Comparison of ENCODE assay signal across 8 mouse cellular contexts in the genomic region with DNA sequence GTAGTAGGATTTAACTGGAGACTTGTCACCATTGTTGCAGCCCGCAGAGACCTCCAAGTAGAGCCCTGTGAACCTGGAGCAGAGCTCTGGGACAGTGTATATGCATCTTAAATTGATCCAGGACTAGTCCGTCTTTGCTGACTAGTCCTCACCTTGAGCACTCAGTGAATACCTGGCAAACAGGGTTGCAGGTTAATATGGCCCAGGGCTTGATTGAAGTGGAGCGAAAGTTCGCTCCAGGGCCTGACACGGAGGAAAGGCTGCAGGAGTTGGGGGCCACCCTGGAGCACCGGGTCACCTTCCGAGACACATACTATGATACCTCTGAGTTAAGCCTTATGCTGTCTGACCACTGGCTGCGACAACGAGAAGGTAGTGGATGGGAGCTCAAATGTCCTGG. TPM values are rescaled to one million over a fixed set of nuclear protein-coding genes. Genes with fewer than 3 reads are reported as not detected.
DNase-seq lines count a peak whose midpoint lies in the region; ATAC-seq and TF ChIP-seq lines count a peak whose summit lies in the region.

No protein-coding gene starts in this region.

- 60% methylated on average over 9 of the region's 9 CpGs for WGBS in thymus, adult 2 months
- 56% methylated on average over 9 of the region's 9 CpGs for WGBS in liver, embryonic 13.5 days (ENCODE audit: insufficient replicate concordance)

- peak overlapping the region; percentile 91 for H3K4me3 ChIP-seq in erythroblast, embryonic 14.5 days (replicated peaks)
- peak overlapping the region; percentile 100 for H3K4me3 ChIP-seq in thymus, adult 2 months (ENCODE audit: control insufficient read depth, insufficient read depth, low read length)
- H3K4me3 ChIP-seq in liver, embryonic 13.5 days (replicated peaks): peak overlapping the region; percentile 78

- peak overlapping the region; percentile 75 for H3K9ac ChIP-seq in liver, embryonic 13.5 days

- no peak for TF ChIP-seq POLR2A in thymus, adult 2 months (IDR thresholded peaks at IDR 0.05; ENCODE audit: control insufficient read depth, extremely low read depth, insufficient read depth, low read length, poor library complexity)

- H3K9me3 ChIP-seq in erythroblast, embryonic 14.5 days (ENCODE audit: control insufficient read depth, low read length): no peaks in the 10 kb centered on the region
- H3K9me3 ChIP-seq in liver, embryonic 13.5 days (replicated peaks): no peaks in the 10 kb centered on the region

- peaks cover 63% of the 10 kb centered on the region for H3K4me1 ChIP-seq in erythroblast, embryonic 14.5 days (ENCODE audit: control insufficient read depth)
- peaks cover 26% of the 10 kb centered on the region for H3K4me1 ChIP-seq in thymus, adult 2 months (replicated peaks; ENCODE audit: control insufficient read depth, insufficient read depth, low read length)
- peaks cover 55% of the 10 kb centered on the region for H3K4me1 ChIP-seq in liver, embryonic 13.5 days (replicated peaks)

- no peak overlapping the region for H3K27ac ChIP-seq in thymus, adult 2 months (ENCODE audit: control insufficient read depth, insufficient read depth, low read length)
- H3K27ac ChIP-seq in liver, embryonic 13.5 days: peak overlapping the region; percentile 67

- DNase-seq in thymus, adult 2 months: no peak
- no peak for DNase-seq in thymus, postnatal 25 days
- no peak for DNase-seq in liver, embryonic 13.5 days
- DNase-seq in spleen, adult 18-20 months: no peak
- no peak for DNase-seq in left cerebral cortex, adult 18-20 months (ENCODE audit: low spot score in 2 of 2)

- no peak for ATAC-seq in erythroblast, adult 5-6 weeks (replicated peaks; ENCODE audit: low FRiP score, poor library complexity, severe bottlenecking)
- ATAC-seq in liver, embryonic 13.5 days (ENCODE audit: low read depth): no peak; the same call in 1 of the 2 replicates
- no peak for ATAC-seq in inflammation-experienced regulatory T-cells, adult 6 months

- no peak for TF ChIP-seq CTCF in thymus, adult 2 months (IDR thresholded peaks at IDR 0.05; ENCODE audit: borderline replicate concordance, control insufficient read depth, extremely low read depth, insufficient read depth, low read length, poor library complexity)

- H3K27me3 ChIP-seq in erythroblast, embryonic 14.5 days (ENCODE audit: control insufficient read depth): peaks cover 13% of the 10 kb centered on the region
- H3K27me3 ChIP-seq in thymus, adult 2 months (ENCODE audit: control insufficient read depth, insufficient read depth, low read length): no peaks in the 10 kb centered on the region
- no peaks in the 10 kb centered on the region for H3K27me3 ChIP-seq in liver, embryonic 13.5 days

- H3K36me3 ChIP-seq in erythroblast, embryonic 14.5 days (ENCODE audit: control insufficient read depth): peaks cover 34% of the 10 kb centered on the region
- H3K36me3 ChIP-seq in thymus, adult 2 months (ENCODE audit: control insufficient read depth, insufficient read depth, low read length): no peaks in the 10 kb centered on the region
- H3K36me3 ChIP-seq in liver, embryonic 13.5 days: peaks cover 29% of the 10 kb centered on the region; the same call in 1 of the 2 replicates

- H3K4me2 ChIP-seq in liver, embryonic 13.5 days: peak overlapping the region; percentile 77

RNA-seq across cellular contexts. Expression of a gene that starts 0.7 kb away (rescaled TPM):
- polyA plus RNA-seq in erythroblast, embryonic 14.5 days (2012): 0.02 and 0.04 TPM in 2 replicates
- total RNA-seq in erythroblast, adult 5-6 weeks (2015; ENCODE audit: low replicate concordance): 0.19 and 1.7 TPM in 2 replicates
- 1.4 and 1.6 TPM in 2 replicates for total RNA-seq in erythroblast, adult 5-6 weeks (2017; ENCODE audit: low replicate concordance)
- polyA plus RNA-seq in thymus, adult 2 months (2012; rRNA removed): 6.0 and 6.1 TPM in 2 replicates
- polyA plus RNA-seq in liver, embryonic 13.5 days (2015; fragmentation: Nextera tagmentation; extraction: Ambion mirVana): 5.5 TPM in 2 replicates
- 10 to 100 TPM in 1 of 3 experiments, 1 to 10 TPM in 2; 7.8 to 12.1 (median 9.3) TPM for polyA plus RNA-seq in inflammation-experienced regulatory T-cells, adult 6 months (2017; shearing (Covaris generic))
- total RNA-seq in left cerebral cortex, adult 18-20 months (2021): 10 to 100 TPM; 22.9 to 23.1 TPM

RNA-seq across cellular contexts. Expression of a gene that starts 3.1 kb away (rescaled TPM):
- 0.06 TPM in 2 replicates for polyA plus RNA-seq in erythroblast, embryonic 14.5 days (2012)
- 1.3 and 1.7 TPM in 2 replicates for total RNA-seq in erythroblast, adult 5-6 weeks (2015; ENCODE audit: low replicate concordance)
- total RNA-seq in erythroblast, adult 5-6 weeks (2017; ENCODE audit: low replicate concordance): 0.34 and 0.42 TPM in 2 replicates
- polyA plus RNA-seq in thymus, adult 2 months (2012; rRNA removed): 6.3 and 6.6 TPM in 2 replicates
- polyA plus RNA-seq in liver, embryonic 13.5 days (2015; fragmentation: Nextera tagmentation; extraction: Ambion mirVana): 1.1 and 1.2 TPM in 2 replicates
- 1 to 10 TPM; 4.1 to 4.9 (median 4.2) TPM for polyA plus RNA-seq in inflammation-experienced regulatory T-cells, adult 6 months (2017; shearing (Covaris generic))
- 10 to 100 TPM; 41.8 to 44.5 TPM for total RNA-seq in left cerebral cortex, adult 18-20 months (2021)

RNA-seq across cellular contexts. Expression of a gene that starts 11.1 kb away (rescaled TPM):
- 1.7 and 2.4 TPM in 2 replicates for polyA plus RNA-seq in erythroblast, embryonic 14.5 days (2012)
- 1.7 and 5.9 TPM in 2 replicates for total RNA-seq in erythroblast, adult 5-6 weeks (2015; ENCODE audit: low replicate concordance)
- total RNA-seq in erythroblast, adult 5-6 weeks (2017; ENCODE audit: low replicate concordance): 2.5 and 3.7 TPM in 2 replicates
- polyA plus RNA-seq in thymus, adult 2 months (2012; rRNA removed): 91.5 and 94.5 TPM in 2 replicates
- polyA plus RNA-seq in liver, embryonic 13.5 days (2015; fragmentation: Nextera tagmentation; extraction: Ambion mirVana): 26.1 and 27.6 TPM in 2 replicates
- 100 to 1,000 TPM; 103 to 111 (median 110) TPM for polyA plus RNA-seq in inflammation-experienced regulatory T-cells, adult 6 months (2017; shearing (Covaris generic))
- 10 to 100 TPM in 1 of 2 experiments, 1 to 10 TPM in 1; 9.5 to 10.2 TPM for total RNA-seq in left cerebral cortex, adult 18-20 months (2021)

RNA-seq across cellular contexts. Expression of a gene that starts 21.5 kb away (rescaled TPM):
- polyA plus RNA-seq in erythroblast, embryonic 14.5 days (2012): 0.02 TPM in 1 of 2 replicates, not detected in the other
- total RNA-seq in erythroblast, adult 5-6 weeks (2015; ENCODE audit: low replicate concordance): not detected in 2 replicates
- not detected in 2 replicates for total RNA-seq in erythroblast, adult 5-6 weeks (2017; ENCODE audit: low replicate concordance)
- 0.37 and 0.51 TPM in 2 replicates for polyA plus RNA-seq in thymus, adult 2 months (2012; rRNA removed)
- polyA plus RNA-seq in liver, embryonic 13.5 days (2015; fragmentation: Nextera tagmentation; extraction: Ambion mirVana): 0.06 and 0.07 TPM in 2 replicates
- not detected for polyA plus RNA-seq in inflammation-experienced regulatory T-cells, adult 6 months (2017; shearing (Covaris generic))
- total RNA-seq in left cerebral cortex, adult 18-20 months (2021): 100 to 1,000 TPM; 279 to 305 TPM
